Mouse (Mus musculus) activated CD4-positive, CD25-positive, alpha-beta regulatory T cell, adult 4 months (primary cell): ENCODE measurements at regions not wholly inside any gene's neighbourhood (a gene's known extent, or its start where the extent isn't known, plus 50 kb on each side); places are given as distances from the start of the nearest gene placed in this dataset.

Source experiments
- ATAC-seq: one replicate; pipeline ENCODE4 v1.8.0; 2017

DNA sequence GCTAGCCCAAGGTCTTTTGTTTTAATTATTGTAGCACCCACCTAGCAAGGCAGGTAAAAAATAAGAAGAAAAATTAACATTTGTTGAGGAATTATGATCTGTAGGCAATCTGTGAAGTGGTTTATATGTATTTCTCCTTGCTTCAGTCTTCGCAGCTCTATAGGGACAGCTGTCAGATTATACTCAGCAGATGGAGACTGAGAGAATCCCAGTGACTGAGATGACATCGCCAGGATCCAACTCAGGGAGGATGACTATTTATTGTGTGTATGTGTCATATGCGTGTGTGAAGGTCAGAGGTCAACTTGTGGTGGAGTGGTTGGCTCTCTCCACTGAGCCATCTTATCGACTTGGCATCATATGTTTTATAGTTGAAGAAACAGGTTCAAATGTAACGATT, 362.0 kb upstream of the Chd6 start:
- no peak for ATAC-seq

DNA sequence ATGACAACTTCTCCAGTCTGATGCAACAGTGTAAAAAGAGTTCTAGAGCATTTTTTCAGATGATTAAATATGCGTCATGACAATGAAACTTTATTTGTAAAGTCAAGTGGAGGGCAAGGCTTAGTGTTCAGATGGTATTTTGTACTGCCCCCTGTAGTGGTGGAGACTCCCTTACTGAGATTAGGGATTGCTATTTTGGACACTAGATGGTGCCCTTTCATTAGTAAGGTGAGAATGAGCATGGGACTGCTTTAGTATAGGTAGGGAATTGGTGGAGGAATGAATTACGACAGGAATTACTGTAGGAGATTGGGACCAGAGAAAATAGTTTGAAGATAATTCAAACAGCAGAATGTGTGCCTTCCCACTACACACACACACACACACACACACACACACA, 361.1 kb upstream of the Chd6 start:
- ATAC-seq, result no peak

DNA sequence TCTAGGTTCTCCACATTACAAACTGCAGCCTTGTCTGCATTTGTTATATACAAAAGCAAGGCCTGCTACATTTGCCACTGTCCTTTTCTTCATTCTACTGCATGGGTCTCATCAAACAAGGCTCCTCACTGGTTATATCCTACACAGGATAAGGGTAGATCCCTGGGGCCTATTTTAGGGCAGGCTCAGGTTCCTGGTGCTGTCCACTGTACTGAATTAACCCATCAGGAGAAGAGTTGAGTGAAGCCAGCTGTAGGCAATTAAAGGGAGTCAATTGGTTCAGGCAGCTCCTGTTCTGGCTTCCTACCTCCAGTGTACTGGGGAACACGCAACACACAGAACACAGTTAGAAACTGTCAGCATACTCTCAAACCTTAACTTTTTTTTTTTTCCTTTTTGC, 358.2 kb upstream of the Chd6 start:
- ATAC-seq, result no peak

DNA sequence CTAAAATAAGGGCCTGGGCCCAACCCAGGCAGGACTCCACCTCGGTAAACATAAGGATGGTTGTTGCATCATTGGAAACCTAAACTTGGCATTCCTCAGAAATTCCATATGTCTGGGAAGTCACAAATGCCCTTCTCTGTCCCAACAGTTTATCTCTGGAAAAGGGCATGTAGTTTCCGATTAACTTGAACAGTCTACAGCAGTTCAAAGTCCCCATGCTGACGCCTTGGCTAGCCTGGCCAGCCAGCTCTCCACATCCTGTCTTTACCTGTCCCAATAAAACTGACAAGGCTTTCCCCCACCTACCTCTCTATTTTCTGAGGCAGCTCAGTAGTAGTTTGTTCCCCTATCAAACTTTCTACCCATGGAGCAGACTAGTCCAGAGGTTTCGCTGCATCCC, 351.7 kb upstream of the Chd6 start:
- no peak for ATAC-seq

DNA sequence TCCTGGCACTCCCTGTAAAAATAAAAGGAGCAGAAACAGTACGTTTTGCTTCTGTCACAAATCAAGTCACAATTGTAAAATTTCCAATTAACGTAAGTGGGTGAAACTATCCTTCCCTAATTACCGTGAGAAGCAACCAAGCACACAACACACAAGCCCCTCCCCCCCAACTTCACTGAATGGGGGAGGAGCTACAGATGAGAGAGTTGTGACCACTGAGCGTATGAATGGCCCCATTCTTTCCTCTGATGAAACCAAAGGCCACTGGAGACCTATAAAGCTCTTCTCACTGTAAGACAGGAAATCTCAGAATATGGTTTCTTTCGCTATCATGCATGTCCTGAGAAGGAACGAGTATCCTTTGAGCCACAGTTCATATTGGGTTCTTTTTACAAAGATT, 345.6 kb upstream of the Chd6 start:
- no peak for ATAC-seq

DNA sequence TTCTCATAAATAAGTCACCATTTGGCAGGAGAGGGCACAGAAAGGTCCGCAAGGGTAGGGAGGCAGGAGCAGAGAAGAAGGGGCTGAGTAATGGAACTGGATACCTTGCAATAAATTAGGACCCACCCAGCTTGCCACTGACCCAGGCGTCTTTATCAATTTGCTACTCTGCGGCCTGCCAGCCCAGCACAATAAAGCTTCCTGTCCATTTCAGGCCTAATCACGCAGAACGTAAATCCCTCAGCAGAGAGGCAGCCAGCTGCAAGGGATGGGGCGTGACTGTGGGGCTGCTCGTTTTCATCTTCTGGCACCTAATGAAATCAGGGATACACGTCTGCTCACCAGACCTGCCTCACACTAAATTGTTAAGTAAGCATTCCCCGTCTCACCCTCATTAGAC, 324.9 kb upstream of the Chd6 start:
- ATAC-seq, result no peak

DNA sequence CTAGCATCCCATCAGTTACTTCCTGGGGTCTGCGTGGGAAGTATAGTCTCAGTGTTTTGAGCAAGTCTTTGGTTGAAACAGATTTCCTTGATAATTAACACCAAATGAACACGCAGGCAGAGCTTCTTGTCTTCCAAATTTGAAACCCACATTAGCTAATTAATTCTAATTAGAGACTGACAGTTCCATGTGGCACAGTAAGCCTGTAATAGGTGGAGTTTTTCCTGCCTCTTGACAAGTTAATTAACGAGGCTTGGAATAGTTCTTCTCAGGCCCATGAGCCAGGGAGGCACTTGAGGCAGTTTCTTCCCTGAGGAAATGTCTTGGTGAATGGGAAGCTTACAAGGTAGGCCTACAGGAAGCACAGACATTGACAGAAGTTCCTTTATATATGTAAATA, 320.4 kb upstream of the Chd6 start:
- no peak for ATAC-seq

DNA sequence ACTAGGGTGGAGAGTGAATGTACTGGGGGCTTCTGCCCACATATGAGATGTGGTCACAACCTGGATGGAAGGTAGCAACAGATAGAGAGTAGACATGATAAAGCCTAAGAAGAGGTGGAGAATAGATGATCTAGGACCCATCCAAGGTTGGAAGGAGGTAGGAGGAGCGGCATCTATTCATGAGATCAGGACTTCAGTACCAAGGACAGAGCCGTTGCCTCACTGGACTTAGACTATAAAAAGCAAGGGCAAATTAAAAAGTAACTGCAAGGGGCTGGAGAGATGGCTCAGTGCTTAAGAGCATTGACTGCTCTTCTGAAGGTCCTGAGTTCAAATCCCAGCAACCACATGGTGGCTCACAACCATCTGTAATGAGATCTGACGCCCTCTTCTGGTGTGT, 316.7 kb upstream of the Chd6 start:
- ATAC-seq, result no peak

DNA sequence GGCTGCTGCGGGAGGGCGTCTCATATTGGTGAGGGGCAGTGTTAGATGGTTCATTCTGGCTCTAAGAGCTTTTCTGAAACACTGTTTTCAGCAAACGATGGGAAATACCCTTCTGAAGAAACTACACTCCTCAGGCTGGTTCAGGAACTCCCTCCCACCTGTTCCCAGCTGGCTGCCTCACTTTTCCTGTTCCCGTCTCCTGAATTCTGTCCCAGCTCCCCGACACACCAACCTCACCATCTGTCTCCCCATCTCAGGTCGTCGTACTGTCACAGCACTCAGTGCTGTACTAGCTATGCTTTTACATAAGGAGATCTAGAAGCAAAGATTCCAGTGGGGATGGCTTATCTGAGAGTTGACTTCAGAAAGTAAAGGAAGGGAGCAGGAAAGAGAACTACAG, 309.2 kb upstream of the Chd6 start:
- ATAC-seq, result no peak

DNA sequence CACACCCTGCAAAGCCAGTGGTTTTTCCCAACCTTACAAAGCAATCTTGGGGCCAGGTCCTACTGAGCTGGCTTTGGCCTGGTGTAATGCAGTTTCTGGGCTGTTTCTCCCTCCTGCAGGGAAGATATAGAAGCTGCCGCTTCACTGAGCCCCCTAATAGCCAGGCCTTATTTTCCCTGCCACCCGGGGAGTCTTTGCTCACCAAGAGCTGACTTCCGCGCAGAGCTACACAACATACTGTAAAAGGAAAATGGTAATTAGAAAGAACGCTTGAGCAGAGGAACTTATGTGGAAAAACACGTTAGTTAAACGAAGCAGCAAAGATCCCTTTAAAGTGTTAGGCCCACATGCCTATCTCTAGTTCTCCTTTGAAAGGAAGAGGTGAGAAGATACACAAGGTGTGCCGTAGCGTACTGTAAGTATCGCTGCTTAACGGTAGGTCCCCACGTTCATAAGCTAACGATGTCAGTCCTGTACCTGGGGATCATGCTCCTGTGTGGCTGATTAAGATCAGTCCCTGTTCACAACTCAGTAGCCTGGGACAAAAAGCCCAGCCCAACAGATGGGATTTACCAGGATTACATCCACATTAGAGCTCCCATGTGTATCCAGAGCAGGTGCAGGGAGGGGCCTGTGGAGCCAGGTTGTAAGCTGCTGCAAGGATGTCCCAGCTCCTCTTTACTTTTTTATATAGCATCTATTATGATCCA, 307.5 kb upstream of the Chd6 start:
- no peak for ATAC-seq

DNA sequence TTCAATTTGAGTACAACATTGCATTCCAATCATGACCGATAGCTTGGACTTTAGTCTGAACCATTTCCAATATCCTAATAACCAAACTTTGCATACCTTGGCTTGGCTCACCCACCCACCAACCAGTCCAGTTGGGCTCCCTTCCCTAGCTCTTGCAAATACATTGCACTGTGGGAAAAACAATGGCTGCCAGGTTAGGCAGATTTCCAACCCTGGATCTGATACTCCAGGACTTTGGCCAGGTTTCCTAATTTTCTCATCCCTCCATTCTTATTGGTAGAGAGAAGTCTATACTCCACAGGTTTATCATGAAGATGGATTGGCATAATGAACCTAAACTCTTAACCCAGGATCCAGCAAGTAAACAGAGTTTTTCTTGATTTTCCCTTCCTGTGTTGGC, 299.4 kb upstream of the Chd6 start:
- ATAC-seq, result no peak

DNA sequence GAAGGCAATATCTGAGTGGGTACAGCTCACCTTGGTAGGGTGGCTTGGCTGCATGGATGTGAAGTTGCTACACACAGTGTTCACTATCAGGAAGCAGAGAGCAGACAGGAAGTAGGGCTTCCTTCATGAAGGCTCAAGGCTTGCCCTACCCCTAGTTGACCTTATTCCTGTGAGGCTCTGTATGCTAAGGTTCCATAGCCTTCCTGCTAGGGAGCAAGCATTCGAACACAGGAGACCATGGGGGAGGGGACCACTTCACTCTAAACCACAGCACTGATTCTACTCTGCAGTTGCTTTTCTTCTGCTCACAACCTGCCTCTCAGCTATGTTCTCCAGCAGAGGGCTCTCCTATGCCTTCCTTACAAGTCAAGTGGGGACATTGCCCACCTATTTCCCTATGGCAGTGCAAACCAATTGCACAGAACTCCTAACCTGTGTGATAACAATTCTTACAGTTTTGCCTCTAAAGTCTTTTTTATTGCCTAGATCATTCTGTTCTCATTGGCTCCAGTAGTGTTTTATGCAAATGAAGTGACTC, 297.0 kb upstream of the Chd6 start:
- no peak for ATAC-seq

DNA sequence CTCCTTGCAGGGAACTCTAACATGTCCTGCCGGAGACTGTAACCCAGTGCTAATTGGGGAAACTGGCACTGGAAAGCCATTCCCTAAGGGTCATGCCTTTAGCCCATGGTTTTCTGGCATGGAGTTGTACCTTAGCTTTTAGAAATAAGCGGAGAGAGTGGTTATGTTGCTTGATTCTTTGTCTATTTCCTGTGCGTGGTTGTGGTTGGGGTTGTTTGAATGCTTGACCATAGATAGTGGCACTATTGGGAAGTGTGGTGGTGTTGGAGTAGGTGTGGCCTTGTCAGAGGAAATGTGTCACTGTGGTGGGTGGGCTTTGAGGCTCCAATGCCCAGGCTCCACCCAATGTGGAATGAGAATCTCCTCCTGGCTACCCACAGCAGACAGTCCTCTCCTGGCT, 289.2 kb upstream of the Chd6 start:
- ATAC-seq, result no peak

DNA sequence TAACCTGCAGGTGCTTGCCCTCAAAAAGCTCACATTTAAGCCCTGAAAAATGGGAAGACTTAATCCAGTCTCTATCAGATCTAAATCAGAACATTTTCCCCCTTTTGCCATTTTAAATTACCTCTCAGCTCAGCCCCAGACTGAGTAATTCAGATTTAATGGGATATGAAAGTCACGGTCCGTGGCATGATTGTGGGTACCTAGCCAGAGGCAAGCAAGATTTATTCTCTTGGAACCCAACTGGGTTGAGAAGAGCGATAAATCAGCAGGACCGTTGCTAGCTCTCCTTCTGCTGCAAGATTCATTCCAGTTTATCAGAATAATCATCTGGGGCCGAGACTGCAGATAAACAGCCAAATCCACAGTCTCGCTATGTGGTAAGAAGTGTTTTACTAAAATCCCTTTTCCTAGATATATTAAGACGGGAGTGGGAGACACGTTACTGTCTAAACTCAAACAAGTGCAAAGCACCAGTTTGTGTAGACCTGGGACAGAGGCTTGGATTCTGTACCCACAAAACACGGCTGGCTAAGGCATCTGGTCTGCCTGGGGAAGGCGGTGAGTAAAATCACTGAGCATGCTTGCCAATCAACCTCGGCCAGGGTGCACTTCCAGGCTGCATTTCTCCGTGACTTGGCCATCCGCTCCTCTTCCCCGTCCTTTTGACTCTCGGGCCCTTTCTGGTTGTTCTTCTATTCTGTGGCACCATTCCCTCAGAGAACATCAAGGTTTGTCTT, 282.2 kb upstream of the Chd6 start:
- no peak for ATAC-seq

DNA sequence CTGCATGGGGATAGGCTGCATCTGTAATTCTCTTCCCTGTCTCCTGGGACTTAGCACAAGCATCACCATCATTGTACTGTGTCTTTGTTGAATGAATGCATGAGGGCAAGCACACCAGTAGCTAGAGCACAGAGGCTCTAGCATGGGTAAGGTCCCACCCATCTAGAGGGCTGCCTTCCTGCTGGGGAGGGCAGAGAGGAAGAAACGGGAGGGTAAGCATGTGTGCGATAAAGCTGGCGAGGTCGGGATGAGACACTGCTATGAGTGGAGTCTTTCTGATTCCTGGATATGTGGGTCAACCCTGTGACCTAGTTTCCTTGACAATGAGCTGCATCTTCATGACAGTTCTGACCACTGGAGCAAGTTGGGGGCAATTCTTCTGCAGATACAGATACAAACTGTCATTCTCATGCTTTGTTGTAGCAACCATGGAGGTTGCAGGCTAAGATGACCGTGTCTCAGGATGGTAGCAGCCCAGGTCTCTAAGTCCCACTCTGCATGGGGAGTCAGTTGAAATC, 280.5 kb upstream of the Chd6 start:
- no peak for ATAC-seq

DNA sequence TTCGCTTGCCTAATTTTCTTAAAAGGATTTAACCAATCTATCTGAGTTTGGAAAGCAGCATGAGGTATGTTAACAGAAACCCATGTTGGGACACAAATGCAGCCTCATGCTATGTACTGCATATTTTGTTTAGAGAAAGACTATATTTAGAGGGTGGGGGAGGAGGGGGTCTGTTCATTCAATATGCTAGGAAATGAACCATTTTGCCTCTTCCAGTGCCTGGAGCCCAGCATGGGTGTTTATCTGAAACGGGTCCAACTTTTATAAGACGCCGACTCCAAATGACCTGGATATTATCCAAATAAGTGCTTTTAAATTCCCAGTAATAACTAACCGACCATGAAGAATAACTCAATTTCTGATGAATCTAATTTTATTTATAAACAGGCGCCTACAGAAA, 278.2 kb upstream of the Chd6 start:
- ATAC-seq, result no peak

DNA sequence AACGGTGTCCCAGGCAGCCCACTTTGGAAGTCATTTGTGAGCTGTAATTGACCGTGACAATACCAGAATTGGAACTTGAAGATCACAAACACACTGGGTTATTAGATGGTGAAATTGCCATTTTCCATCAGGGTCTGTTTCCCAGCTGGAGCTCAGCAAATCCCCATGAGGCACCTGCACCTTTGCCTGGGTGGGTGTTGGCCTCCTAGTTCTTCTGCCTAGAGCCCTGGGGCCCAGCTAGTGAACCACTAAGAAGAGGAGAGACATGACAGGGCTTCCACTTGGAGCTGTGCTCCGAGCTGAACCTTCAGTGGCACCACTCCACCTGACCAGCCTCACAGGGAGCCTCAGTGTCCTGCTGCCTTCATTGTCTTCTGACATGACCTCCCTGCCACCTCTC, 273.5 kb upstream of the Chd6 start:
- no peak for ATAC-seq

DNA sequence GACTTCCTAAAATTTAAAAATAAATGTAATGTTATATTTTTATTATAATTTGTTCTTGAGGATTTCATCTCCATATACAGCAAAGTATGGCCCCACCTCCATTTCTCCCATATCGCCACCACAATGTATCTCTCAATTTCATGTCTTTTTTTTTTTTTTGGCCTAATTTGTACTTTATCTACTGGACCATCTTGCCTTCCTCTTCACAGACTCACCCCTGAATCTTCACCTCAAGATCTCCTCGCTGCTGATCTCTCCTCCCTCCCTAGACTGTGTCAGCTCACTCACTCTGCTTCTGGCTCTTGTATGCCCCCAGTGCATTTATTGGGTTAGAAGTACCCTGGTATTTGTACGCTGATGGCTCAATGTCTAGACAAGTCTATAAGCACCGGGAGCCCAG, 269.4 kb upstream of the Chd6 start:
- ATAC-seq, result no peak

DNA sequence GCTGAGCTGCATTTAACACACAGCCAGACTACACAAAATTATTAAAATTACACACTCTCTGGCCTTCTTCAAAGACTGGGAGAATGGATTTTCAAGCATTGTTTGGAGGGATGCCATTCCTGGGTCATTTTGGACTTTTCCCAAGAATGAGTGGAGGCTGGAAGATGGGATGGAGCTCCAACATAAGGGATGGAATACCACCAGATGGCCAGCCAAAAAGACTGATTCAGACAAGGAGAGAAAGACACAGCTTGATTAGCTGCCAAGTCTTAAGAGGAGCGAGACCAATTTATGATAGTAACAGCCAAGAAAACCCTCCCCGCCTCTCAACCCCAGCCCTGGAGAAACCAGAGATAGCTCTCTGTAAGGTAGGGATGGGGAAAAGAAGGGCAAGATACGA, 253.4 kb upstream of the Chd6 start:
- ATAC-seq, result no peak

DNA sequence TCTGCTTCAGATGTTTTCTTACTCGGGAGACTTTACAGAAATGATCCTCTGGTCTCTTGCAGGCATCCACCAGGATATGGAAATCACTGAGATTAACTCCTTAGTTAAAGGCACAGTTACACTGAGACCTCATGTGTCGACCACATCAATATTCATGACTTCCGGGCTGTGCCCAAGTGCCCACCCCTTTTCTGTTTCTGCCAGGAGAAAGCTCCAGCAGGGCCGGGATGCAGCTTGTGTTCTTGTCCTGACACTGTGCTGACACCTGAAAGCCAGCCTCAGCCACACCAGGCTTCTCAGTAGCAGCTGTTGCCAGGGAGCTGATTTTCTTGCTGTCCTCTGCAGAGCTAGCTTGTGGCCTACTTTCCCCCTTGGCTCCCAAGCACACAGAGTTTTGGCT, 240.2 kb upstream of the Chd6 start:
- ATAC-seq, result no peak

DNA sequence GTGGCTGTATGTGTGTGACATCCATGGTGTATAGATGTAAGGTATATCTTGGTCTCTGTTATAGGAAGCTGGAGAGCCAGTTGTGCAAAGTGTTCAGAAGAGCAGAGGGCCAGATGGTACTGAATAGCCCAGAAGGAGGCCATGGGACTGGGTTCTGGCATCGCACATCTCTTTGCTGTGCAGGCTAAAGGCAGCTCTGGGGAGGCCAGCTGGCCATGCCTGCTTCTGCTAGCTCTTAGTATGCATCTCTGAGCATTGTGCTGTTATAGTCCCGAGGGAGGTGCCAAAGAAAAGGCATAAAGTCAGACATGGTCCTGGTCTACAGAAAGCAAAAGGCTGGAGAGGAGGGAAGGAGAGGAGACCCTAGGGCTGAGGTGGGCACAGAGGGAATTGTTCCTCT, 235.1 kb upstream of the Chd6 start:
- no peak for ATAC-seq

DNA sequence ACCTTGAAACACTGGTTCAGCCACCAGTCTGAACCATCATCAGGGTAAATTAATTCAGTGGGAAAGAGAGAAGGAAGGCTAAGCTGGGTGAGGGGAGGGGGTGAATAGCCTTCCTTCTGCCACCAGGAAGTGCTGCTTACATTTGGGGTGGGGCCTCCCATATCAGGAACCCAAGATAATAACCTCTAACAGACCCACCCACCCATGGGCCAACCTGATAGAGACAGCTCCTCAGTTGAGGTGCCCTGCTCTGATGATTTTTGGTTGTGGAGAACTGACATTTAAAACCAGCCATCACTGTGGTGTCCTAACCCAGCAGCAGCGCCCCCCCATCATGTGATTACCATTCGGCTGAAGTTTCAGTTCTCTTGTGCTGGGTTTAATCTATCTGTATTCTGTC, 233.8 kb upstream of the Chd6 start:
- no peak for ATAC-seq

DNA sequence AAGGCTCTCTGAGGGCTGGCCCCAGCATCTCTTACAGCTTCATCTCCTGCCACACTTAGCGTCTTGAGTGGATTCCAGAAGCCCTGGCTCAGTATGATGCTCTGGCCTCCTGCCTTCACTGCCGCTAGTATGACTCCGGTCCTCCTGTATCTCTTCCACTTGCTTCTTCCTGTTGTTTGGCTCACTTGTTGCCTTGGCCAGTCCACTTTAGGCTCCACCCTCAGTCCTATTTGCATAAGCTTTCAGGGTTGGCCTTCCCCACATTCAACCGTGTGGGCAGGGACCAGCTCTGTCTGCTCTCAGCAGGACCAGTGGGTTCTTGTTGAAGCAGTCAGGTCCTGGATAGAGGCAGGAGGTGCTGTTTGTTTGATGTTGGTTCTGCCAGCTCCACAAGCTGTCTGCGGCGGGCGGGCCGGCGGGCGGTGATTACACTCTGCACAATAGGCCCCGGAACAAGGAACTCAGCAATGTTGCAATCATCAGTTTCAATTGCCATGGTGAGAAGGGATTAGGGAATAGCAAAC, 232.6 kb upstream of the Chd6 start:
- no peak for ATAC-seq

DNA sequence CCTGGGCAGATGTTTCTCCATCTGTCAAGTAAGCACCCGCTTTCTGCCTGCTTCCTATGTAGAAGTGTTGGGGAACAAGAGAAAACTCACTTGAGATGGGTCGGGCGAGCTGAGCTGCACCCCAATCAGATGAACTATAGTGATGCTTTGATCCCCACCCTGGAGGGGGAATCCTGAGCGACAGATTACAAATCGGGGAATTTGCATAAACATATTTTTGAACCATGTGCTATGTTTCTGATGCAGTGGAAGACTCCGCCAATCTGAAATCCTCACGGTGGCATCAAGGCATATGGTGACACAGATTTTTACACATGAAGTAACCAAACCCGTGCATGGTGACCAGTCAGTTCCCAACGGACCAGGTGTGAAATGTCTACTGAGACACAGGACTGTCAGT, 231.4 kb upstream of the Chd6 start:
- no peak for ATAC-seq
